Mouse (Mus musculus) T-helper 2 cell (primary cell): Measurements from ENCODE around the gene Plekha7.

Experiments
- in situ Hi-C: fragments of 300-600 bp; cut with MboI, MseI; formaldehyde crosslinking; loops from one replicate; pipeline ENCODE4 v1.15.1; 2025; ENCODE audit warnings: high pct_unique_total_duplicates

Gene Plekha7

DNA sequence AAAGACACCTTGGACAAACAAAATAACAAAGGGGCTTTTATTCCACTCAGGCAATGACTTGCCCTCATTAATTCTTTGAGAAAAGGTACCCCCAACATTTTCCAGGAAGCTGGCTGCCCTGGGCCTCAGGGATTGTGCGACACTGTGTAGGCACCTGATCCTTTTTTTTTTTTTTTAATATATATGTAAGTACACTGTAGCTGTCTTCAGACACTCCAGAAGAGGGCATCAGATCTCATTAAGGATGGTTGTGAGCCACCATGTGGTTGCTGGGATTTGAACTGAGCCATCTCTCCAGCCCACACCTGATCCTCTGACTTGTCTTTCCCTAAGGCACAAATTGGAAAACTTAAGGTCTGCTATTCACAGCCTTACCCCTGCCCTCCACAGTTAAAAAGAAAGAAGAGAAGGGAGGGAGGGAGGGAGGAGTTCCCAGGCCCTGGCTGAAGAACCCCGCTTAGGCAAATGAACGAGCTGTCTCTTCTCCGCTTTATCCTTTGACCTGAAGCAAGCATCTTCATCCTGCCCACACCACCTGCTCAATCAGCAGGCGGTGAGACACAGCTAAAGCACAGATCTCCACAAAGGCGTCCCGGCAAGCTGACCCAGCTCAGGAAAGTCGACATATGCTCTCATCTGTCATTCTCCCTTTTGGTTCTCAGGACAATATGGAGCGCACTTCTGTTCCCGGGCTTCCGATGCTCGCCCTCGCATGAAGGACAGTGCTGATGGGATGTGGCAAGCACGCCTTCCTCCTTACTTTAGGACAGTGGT lies 85.0 kb downstream of the Plekha7 start:
- in situ Hi-C loops, result no loop called here

DNA sequence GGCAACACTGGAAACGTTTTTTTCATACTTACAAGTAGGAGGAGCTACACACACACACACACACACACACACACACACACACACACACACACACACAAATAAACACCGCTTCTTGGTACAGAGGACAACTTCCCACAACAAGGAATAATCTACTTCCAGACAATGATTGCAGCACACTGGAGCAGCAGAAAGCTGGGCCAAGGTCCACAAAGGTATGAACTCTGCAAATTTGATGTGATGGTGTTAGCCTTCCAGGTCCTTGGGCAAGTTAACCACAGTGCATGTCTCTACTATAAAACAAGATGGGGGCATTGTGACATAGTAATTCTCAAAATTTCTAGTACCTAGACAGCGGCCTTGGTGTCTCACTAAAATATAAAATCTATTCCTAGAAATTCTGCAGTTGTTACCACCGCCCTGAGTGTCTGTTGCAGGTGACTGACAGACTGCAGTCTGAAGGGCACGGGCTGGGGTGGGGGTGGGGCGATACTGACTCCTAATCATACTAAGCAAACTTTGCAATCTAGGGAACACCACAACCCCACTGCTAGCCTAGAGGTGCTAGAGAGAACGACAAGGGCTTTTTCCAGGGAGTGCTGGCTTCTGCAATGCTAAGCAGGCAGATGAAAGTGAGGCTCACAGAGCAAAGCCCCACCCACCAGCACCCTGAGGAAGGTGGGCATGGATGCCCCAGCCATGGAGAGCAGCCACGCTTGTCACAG lies 85.7 kb downstream of the Plekha7 start:
- in situ Hi-C loops, result no loop called here

DNA sequence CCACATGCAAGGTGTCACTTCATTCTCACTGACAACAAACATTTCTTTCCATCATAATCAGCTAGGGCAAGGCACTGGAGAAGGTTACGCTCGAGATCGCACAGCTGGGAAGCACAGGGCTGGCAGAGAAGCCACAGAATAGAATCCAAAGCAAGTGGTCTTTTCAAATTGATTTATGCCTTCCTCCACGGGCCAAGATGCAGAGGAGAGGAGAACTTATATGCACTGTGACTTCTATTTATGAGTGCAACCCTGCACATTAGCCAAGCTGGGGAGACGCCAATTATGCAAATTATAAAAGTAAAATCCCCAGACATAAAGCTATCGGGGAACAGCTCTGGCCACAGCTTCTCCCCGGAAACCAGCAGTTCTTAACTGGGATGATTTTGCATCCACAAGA lies 86.3 kb downstream of the Plekha7 start:
- in situ Hi-C loops, result no loop called here

DNA sequence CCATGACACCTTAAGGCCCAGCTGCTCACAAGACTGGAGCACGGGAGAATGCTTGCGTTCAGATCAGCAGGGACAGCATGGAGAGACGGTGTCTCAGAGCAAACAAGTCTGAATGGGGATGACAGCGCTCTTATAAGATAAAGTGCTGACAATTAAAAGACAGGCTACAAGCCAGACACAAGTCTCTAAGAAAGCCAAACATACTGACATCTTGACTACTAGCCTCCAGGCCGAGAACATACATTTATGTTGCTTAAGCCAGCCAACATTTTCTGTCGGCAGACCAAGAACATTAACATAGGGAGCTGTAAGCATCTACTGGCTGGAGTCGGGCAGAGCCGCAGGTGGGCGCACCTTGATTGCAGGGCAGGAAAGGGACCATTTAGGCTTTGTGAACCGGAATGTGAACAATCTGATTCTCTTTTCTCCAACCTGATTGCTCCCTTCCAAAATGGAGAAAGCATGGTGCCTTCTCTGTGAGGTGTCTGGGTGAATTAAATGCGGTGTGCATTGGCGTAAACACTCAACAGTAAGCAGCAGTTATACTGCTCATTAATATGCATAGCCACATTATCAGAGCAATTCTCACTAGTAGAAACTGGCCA lies 88.0 kb downstream of the Plekha7 start:
- in situ Hi-C loops, result no loop called here

DNA sequence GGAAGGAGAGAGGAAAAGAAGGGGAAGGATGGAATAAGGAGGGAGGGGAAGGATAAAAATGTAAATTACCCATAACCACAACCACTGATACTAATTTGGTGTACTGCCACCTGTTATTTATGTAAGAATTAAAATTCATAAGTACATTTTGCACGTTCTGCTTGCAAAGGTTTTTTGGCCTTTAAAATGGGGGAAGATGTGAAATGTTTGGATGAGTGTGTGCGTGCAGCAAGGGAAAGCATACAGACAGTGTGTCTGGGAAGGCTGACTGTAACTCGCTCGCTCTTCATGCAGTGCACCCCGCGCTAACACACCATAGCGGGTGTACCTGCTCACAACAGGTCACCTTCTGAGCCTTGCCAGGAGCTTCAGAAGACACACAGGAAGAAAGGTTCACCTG lies 90.4 kb downstream of the Plekha7 start:
- in situ Hi-C loops, result no loop called here

DNA sequence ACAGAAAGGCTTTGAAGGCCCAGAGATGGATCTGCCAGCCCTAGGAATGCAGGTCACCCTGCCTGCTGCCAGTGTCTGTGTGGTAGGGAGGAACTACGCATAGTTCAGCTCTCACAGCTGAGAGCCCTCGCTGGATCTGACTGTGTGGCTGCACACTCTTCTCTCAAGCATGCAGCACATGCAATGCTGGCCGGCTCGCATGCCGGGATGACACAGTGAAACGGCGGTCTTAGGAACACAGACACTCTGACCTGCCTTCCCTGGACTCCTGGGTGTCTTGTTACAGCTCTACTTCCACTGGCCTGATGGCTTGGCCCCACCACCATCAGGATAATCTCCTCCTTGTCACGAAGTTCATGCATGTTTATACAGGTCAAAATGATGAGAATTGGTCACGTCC lies 96.3 kb downstream of the Plekha7 start:
- in situ Hi-C loops, result no loop called here

DNA sequence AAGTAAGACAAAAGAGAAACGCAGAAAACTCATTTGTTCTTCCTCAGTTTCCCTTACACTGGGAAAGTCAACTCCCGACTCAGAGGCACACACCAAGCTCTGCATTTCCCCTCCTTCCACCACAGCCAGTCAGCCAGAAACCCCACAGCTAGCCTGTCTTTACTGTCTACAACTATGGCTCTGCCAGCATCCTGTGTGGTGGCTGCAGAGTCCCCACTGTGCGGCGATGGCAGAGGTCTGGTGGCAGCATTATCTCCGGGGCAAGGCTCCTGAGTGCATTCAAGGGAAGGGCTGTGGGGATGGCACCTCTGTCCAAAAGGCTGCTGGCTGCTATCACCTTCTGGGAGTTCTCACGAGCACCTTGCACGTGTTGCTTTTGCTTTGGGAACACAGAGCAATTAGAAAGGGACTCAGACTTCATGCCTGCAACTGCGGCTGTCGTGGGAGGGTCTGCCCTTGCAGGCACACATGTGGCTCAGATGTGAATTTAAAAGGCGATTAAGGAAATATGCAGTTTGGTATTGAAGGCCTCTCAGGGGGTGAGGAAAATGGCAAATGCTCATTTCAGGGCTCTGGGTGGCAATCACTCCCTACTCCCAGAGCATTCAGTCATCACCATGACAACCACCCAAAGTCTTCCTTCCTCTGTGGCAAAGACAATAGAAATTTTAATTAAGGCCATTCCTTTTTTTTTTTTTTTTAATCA lies 98.1 kb downstream of the Plekha7 start:
- in situ Hi-C loops, result no loop called here

DNA sequence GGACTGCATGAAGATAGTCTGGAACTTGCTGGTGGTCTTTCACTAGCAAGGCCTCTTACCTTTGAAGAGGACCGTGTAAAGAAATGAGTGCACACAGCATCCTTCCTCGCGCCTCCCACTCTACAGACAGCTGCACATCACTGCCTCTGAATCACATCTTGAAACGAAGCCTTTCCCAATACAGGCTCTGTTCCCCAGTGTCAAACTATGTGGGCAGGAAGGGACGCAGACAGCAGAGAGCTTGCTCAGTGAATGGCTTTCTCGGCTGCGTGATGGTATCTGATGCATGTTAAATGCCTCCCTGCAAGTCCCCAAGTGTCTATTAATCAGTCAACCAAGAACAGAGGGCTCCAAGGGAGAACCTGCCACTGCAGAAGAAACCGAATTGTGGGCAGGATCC lies 99.3 kb downstream of the Plekha7 start:
- in situ Hi-C loops, result no loop called here

DNA sequence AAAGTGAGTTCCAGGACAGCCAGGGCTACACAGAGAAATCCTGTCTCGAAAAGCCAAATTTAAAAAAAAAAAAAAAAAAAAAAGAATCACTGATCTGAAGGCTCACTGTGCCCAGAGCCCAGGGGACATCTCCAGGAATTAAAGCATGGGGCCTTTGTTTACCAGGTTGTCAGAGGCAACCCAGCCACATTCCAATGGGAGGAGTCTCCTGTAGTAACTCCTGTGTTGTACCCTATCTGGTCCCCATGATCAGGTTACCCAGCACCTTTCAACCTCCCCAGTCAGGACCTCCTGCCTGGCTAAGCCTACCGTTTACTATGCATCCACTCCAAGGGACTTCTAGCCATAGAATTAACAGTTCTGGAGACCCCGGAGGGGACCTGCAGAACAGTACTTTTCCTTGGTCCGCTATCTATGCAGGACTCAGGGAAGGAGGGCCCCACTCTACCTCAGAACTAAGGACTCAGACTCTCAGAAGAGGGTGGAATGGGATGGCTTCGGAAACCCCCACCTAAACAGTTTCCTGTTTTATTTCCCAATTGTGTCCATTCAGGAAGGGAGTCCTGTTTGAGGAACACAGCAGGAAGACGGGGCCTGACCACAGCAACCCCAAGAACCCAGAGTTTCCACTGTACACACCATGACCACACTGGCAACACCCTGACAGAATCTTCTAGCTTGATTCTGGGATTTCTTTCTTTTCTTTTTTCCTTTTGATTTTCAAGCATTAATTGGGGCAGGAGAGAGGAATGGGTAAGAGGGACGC lies 101.2 kb downstream of the Plekha7 start:
- in situ Hi-C loops, result no loop called here

DNA sequence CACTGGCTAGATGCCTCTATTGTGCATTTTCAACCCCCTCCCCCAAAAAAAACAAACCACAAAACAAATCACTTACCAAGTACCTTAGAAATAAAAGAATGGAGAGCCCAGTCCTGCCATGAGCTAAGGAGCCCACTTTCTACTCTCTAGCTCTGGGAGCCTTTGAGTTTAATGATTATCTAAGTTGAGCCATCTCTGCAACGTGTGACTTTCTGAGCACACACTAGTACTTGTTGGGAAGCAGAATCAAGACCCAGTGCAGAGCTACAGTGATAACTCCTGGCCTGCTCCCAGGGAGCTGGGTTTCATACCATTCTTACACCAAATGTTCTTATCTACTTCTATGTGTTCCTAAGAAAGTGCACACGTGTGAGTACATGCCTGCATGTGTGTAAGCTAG lies 102.7 kb downstream of the Plekha7 start:
- in situ Hi-C loops, result no loop called here

DNA sequence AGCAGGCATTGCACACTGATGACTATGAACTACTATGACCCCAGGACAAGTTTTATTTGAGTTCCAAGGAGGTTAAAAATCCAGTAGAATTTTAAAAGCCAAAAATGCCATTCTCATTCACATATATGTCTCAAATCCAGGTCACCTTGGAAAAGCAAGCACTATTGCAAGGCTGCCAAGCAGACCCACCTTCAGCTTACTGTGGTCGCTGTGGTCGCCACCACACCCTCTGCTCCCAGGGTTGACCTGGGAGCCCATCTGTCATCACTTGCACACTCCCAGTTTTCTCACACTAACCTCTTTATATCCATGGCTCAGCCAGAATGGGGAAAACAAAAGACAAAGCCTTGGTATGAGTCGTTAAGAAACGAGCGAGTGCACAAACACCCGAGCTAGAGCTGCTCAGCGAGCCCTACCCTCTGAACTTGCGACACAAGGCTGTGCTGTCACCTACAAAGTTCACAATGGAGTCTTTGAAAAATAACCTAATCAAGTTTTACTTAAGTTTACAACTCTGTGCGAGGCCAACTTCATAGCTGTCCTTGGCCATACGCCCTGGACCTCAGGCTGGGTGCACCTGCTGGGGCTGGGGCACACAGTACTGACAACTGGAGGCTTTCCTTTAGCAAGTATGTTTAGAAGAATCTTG lies 106.0 kb downstream of the Plekha7 start:
- in situ Hi-C loops, result no loop called here

DNA sequence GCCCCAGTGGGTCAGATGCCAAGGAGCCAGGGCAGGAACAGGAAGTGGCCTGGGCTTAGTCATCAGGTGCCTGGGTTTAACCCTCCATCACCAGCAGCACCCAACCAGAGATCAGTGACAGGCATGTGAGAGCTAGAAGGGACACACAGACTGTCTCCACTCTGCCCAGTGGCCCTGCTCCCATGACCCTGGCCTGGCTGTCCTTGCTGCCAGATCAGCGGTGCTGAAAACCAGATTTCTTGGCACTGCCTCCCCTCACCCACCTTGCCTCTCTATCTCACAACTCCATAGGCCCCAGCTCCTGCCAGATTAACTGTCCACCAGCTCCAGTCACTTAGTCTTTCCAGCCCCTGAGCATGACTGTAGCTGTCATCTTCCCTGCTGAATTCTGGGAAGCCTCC lies 107.2 kb downstream of the Plekha7 start:
- in situ Hi-C loops, result no loop called here

DNA sequence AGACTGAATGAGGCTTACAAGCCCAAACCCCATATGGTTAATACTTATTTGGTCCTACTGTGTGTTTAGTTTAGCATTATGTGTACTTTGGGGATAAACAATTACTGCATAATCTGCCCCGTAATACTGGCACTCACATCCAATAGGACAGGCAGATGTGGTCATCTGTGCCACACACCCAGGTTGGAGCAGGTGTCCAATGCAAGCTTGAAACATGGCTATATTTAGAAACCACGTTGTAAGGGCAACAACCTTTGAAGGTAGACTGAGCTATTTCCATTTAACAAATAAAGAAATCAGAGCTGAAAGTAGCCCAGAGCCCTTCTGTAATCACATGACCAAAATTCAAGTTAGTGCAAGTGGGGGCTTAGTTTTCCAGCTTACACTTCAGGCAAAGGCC lies 107.6 kb downstream of the Plekha7 start:
- in situ Hi-C loops, result no loop called here

DNA sequence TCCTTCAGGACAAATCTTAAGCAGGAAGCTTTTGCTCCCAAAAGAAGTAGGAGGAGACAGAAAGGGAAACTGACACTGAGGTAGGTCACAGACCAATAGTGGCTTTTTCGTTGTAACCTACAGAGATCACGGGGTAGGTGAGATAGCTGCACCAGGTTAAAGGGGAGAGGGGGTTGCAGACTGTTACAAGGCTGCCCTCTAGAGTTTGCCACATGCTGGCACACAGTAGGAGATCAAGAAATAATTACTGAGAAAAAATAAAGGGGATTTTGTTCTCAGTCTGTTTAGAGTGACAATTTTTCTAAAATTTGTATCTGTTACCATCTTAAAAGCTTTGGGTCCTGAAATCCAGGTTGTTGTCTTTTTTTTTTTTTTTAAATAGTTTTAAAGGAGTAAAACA lies 109.3 kb downstream of the Plekha7 start:
- in situ Hi-C loops, result no loop called here

DNA sequence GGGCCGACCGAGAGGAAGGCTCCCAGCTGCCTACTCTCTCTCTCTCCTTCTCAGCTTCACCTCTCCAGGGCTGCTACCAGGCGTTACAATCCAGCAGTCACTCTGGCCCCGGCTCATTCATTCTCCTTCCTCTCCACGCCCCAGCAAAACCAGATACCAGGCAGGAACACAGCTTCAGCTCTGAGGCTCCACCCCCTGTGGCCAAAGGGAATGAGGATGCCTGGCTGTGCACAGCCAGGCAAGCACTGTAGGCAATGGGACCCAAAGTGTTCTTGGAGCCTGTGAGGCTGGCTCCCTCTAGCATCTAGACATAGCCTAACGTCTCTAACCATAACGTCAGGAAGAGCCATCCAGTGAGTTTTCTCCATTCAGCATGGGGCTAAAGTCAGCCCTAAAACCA lies 109.8 kb downstream of the Plekha7 start:
- in situ Hi-C loops, result no loop called here

DNA sequence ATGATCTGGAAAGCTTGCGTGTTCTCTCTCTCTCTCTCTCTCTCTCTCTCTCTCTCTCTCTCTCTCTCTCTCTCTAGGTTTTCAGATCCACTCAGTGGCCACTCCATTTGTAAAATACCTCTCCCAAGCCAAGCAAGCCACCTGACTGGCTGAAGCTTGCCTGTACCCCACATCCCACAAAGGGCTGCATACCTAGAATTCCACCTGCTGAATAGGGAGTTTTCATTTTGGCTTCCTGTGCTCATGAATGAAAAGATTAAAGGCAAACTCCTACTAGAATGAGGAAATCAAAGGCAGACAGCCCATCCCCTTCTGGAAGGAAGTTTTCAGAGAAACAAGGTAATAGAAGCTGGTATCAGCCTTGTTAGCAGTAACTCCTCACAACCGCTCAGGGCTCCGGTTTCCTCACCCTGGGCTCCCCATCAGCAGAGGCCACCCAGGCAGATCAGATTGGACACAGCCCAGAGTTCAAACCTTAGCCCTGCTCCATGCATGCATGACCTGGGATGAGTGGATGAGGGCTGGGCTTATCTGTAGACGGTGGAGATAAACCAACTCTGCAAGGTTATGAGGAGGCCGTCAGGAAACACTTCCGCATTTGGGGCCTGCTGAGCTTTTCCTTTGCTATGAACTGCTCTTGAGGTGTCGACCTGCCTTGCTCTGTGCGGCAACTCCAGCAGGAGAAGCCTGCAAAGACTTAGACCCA lies 111.0 kb downstream of the Plekha7 start:
- in situ Hi-C loops, result no loop called here

DNA sequence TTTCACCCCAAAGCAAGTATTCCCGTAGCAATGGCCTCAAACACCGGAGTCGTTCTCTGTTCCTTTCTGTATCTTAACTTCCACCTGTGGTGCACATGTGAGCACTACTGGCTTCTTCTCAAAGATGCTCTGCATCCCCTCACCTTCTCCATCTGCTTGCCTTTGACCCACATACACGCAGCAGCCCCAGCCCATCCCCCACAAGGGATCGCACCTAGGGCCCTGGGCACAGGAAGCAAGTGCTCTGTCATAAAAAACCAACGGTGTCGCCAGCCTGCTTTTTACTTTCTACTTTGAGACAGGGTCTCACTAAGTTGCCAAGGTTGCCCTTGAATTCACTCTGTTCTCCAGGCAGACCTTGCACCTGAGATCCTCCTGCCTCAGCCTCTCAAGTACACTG lies 113.2 kb downstream of the Plekha7 start:
- in situ Hi-C loops, result no loop called here

DNA sequence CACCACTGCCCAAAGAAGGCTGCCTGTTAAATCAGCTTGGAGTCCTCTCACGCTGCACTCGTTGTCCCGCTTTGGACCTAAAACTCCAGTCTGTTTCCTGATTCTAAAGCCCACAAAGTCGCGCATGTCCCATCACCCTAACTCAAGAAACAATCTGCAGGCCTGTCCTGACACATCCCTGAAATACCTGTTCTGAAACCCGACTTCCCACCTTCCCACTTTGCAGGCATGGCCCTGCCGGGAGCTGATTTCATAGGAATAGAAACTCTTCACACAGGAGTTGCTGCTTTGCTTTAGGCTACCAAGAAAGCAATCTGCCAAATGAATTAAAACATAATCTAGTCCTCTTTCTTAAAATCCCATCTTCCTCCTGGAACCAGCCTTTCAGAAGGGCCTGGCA lies 115.2 kb downstream of the Plekha7 start:
- in situ Hi-C loops, result no loop called here

DNA sequence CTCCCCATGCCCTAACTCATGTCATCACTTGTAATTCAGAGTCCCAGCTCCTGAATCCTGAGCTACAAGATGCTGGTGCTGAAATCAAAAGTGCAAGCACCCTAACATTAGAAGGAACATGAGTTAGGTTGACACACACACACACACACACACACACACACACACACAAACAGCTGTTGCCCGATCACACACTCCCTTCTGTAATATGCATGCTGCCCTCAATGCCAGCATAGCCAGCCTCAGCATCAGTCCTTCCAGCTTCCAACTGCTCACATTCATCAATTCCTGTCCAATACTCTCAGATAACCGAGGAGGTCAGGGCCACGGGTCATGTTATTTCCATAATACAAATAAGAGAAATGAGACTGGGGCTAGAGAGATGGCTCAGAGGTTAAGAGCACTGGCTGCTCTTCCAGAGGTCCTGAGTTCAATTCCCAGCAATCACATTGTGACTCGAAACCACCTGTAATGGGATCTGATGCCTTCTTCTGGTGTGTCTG lies 116.0 kb downstream of the Plekha7 start:
- in situ Hi-C loops, result no loop called here

DNA sequence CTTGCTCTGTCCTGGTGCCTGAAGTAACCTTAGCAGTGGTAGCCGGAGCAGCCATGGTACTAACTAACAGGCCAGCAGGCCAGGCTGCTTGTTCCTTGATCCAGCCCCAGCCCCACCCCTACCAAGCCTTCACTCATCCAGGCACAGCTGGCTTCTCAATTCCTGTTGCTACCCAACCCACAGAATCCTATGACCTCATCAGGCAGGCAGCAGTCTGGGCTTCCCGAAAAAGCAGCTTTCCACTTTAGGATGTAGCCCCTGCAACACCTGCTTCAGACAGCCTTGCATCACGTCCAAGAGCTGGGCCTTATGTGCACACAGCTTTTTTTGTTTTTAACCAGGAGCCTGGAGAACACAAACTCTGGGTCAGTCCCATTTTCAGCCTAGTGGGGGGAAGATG lies 117.0 kb downstream of the Plekha7 start:
- in situ Hi-C loops, result no loop called here
